Mouse (Mus musculus): ENCODE results near the gene Edem3.

- TF ChIP-seq CTCF (conservative IDR thresholded peaks at IDR 0.05; ENCODE audit: low read length) (no peak), NANOG (IDR thresholded peaks at IDR 0.05; ENCODE audit: borderline replicate concordance, low read length) (no peak), POU5F1 (IDR thresholded peaks at IDR 0.05; ENCODE audit: borderline replicate concordance, low read length) (no peak)
These were observed 108.1 kb downstream of the Edem3 start for GRCm38 (mm10) chr1:151863135-151863796.

Measured in E14TG2a.4 (cell line).